Mouse (Mus musculus): ENCODE data around the gene Mfsd4b2. TPM values are rescaled to one million over a fixed set of nuclear protein-coding genes. Genes with fewer than 3 reads are reported as not detected.

Mfsd4b2 gene
- 0.12 and 0.18 TPM in 2 replicates for polyA plus RNA-seq (2015; fragmentation: Nextera tagmentation; extraction: Ambion mirVana)

- H3K36me3 ChIP-seq (ENCODE audit: control insufficient read depth, insufficient read depth, low read length), result no peaks in the 10 kb centered on the region
- peak within 1 kb of the TSS; percentile 90 for H3K4me2 ChIP-seq (ENCODE audit: low read depth, low read length)
- H3K4me1 ChIP-seq (ENCODE audit: control insufficient read depth, insufficient read depth, low read length), result no peaks in the 10 kb centered on the region
- no peak within 1 kb of the TSS for H3K27ac ChIP-seq (ENCODE audit: low read length)
- peak within 1 kb of the TSS; percentile 74 for H3K9ac ChIP-seq (ENCODE audit: low read length)
- 1% methylated on average over 39 of the region's 41 CpGs for WGBS
- H3K27me3 ChIP-seq (ENCODE audit: control insufficient read depth, insufficient read depth, low read length), result peaks cover 3% of the 10 kb centered on the region; the same call in 1 of the 2 replicates
- no peaks in the 10 kb centered on the region for H3K9me3 ChIP-seq (replicated peaks; ENCODE audit: control insufficient read depth, low read length)
- peak; percentile 69; the same call in 1 of the 2 replicates for ATAC-seq (ENCODE audit: insufficient read depth, low FRiP score)
- peak within 1 kb of the TSS; percentile 48 for H3K4me3 ChIP-seq (replicated peaks; ENCODE audit: low read length)
Measured at GRCm38 (mm10) chr10:39926616-39927139, at the start of gene Mfsd4b2. Gene Mfsd4b2 (minus strand): TSS chr10:39926923.

GRCm38 (mm10) chr10:39975771-39976170 lies 49.0 kb upstream of the Mfsd4b2 start:
- ATAC-seq (ENCODE audit: insufficient read depth, low FRiP score), result no peak
- WGBS, result 39% methylated on average over 2 of the region's 2 CpGs
- Histone ChIP-seq H3K4me2 (ENCODE audit: low read depth, low read length) (no peak overlapping the region), H3K36me3 (ENCODE audit: control insufficient read depth, insufficient read depth, low read length) (no peaks in the 10 kb centered on the region), H3K27ac (ENCODE audit: low read length) (no peak overlapping the region), H3K9me3 (replicated peaks; ENCODE audit: control insufficient read depth, low read length) (peaks cover 4% of the 10 kb centered on the region; the same call in 1 of the 2 replicates), H3K4me3 (replicated peaks; ENCODE audit: low read length) (no peak overlapping the region), H3K4me1 (ENCODE audit: control insufficient read depth, insufficient read depth, low read length) (no peaks in the 10 kb centered on the region), H3K9ac (ENCODE audit: low read length) (no peak overlapping the region), H3K27me3 (ENCODE audit: control insufficient read depth, insufficient read depth, low read length) (no peaks in the 10 kb centered on the region)

GRCm38 (mm10) chr10:39974982-39975381 lies 48.3 kb upstream of the Mfsd4b2 start:
- Histone ChIP-seq H3K4me3 (replicated peaks; ENCODE audit: low read length) (no peak overlapping the region), H3K4me1 (ENCODE audit: control insufficient read depth, insufficient read depth, low read length) (no peaks in the 10 kb centered on the region), H3K4me2 (ENCODE audit: low read depth, low read length) (no peak overlapping the region), H3K9ac (ENCODE audit: low read length) (no peak overlapping the region), H3K9me3 (replicated peaks; ENCODE audit: control insufficient read depth, low read length) (peaks cover 4% of the 10 kb centered on the region; the same call in 1 of the 2 replicates), H3K27ac (ENCODE audit: low read length) (no peak overlapping the region), H3K36me3 (ENCODE audit: control insufficient read depth, insufficient read depth, low read length) (no peaks in the 10 kb centered on the region), H3K27me3 (ENCODE audit: control insufficient read depth, insufficient read depth, low read length) (no peaks in the 10 kb centered on the region)
- ATAC-seq (ENCODE audit: insufficient read depth, low FRiP score), result no peak
- WGBS, result 59% methylated on average over 11 of the region's 11 CpGs

- H3K27me3 ChIP-seq (ENCODE audit: control insufficient read depth, insufficient read depth, low read length), result no peaks in the 10 kb centered on the region
Measured at GRCm38 (mm10) chr10:39967512-39967911, 40.8 kb upstream of the Mfsd4b2 start.

GRCm38 (mm10) chr10:39961906-39962305 lies 35.2 kb upstream of the Mfsd4b2 start:
- Histone ChIP-seq H3K4me2 (ENCODE audit: low read depth, low read length) (no peak overlapping the region), H3K4me3 (replicated peaks; ENCODE audit: low read length) (no peak overlapping the region), H3K27ac (ENCODE audit: low read length) (no peak overlapping the region), H3K9me3 (replicated peaks; ENCODE audit: control insufficient read depth, low read length) (no peaks in the 10 kb centered on the region), H3K36me3 (ENCODE audit: control insufficient read depth, insufficient read depth, low read length) (no peaks in the 10 kb centered on the region), H3K9ac (ENCODE audit: low read length) (no peak overlapping the region), H3K4me1 (ENCODE audit: control insufficient read depth, insufficient read depth, low read length) (no peaks in the 10 kb centered on the region), H3K27me3 (ENCODE audit: control insufficient read depth, insufficient read depth, low read length) (no peaks in the 10 kb centered on the region)
- 39% methylated on average over 1 of the region's 1 CpGs for WGBS
- ATAC-seq (ENCODE audit: insufficient read depth, low FRiP score), result no peak

More at GRCm38 (mm10) chr10:39967512-39967911, 40.8 kb upstream of the Mfsd4b2 start:
- H3K4me1 ChIP-seq (ENCODE audit: control insufficient read depth, insufficient read depth, low read length), result no peaks in the 10 kb centered on the region
- H3K9ac ChIP-seq (ENCODE audit: low read length), result no peak overlapping the region
- 85% methylated on average over 3 of the region's 3 CpGs for WGBS
- no peak overlapping the region for H3K4me3 ChIP-seq (replicated peaks; ENCODE audit: low read length)
- H3K36me3 ChIP-seq (ENCODE audit: control insufficient read depth, insufficient read depth, low read length), result no peaks in the 10 kb centered on the region
- H3K27ac ChIP-seq (ENCODE audit: low read length), result no peak overlapping the region
- no peak for ATAC-seq (ENCODE audit: insufficient read depth, low FRiP score)
- peaks cover 3% of the 10 kb centered on the region; the same call in 1 of the 2 replicates for H3K9me3 ChIP-seq (replicated peaks; ENCODE audit: control insufficient read depth, low read length)
- H3K4me2 ChIP-seq (ENCODE audit: low read depth, low read length), result no peak overlapping the region

- H3K27me3 ChIP-seq (ENCODE audit: control insufficient read depth, insufficient read depth, low read length), result no peaks in the 10 kb centered on the region
- no peak overlapping the region for H3K27ac ChIP-seq (ENCODE audit: low read length)
- no peaks in the 10 kb centered on the region for H3K36me3 ChIP-seq (ENCODE audit: control insufficient read depth, insufficient read depth, low read length)
- H3K4me3 ChIP-seq (replicated peaks; ENCODE audit: low read length), result peak overlapping the region; percentile 68; the same call in 1 of the 2 replicates
- 40% methylated on average over 11 of the region's 11 CpGs for WGBS
- peak overlapping the region; percentile 96 for H3K4me2 ChIP-seq (ENCODE audit: low read depth, low read length)
- no peaks in the 10 kb centered on the region for H3K9me3 ChIP-seq (replicated peaks; ENCODE audit: control insufficient read depth, low read length)
- no peak overlapping the region for H3K9ac ChIP-seq (ENCODE audit: low read length)
- ATAC-seq (ENCODE audit: insufficient read depth, low FRiP score), result peak; percentile 31
- no peaks in the 10 kb centered on the region for H3K4me1 ChIP-seq (ENCODE audit: control insufficient read depth, insufficient read depth, low read length)
Measured at GRCm38 (mm10) chr10:39960441-39960822, 33.7 kb upstream of the Mfsd4b2 start.

GRCm38 (mm10) chr10:39959761-39960440 lies 33.2 kb upstream of the Mfsd4b2 start, which contains the start of gene Mfsd4b3:
Gene Mfsd4b3 (minus strand): TSS chr10:39960153.
- peak within 1 kb of the TSS; percentile 68 for H3K4me3 ChIP-seq (replicated peaks; ENCODE audit: low read length)
- H3K9ac ChIP-seq (ENCODE audit: low read length), result peak within 1 kb of the TSS; percentile 79
- H3K4me1 ChIP-seq (ENCODE audit: control insufficient read depth, insufficient read depth, low read length), result no peaks in the 10 kb centered on the region
- H3K36me3 ChIP-seq (ENCODE audit: control insufficient read depth, insufficient read depth, low read length), result no peaks in the 10 kb centered on the region
- peak; percentile 98 for ATAC-seq (ENCODE audit: insufficient read depth, low FRiP score)
- H3K27ac ChIP-seq (ENCODE audit: low read length), result peak within 1 kb of the TSS; percentile 79
- H3K4me2 ChIP-seq (ENCODE audit: low read depth, low read length), result peak within 1 kb of the TSS; percentile 96
- H3K27me3 ChIP-seq (ENCODE audit: control insufficient read depth, insufficient read depth, low read length), result no peaks in the 10 kb centered on the region
- no peaks in the 10 kb centered on the region for H3K9me3 ChIP-seq (replicated peaks; ENCODE audit: control insufficient read depth, low read length)
- WGBS, result under 1% methylated on average over 38 of the region's 38 CpGs

GRCm38 (mm10) chr10:39958266-39958665 lies 31.5 kb upstream of the Mfsd4b2 start:
- Histone ChIP-seq H3K9me3 (replicated peaks; ENCODE audit: control insufficient read depth, low read length) (no peaks in the 10 kb centered on the region), H3K4me3 (replicated peaks; ENCODE audit: low read length) (no peak overlapping the region), H3K27ac (ENCODE audit: low read length) (no peak overlapping the region), H3K4me1 (ENCODE audit: control insufficient read depth, insufficient read depth, low read length) (no peaks in the 10 kb centered on the region), H3K27me3 (ENCODE audit: control insufficient read depth, insufficient read depth, low read length) (no peaks in the 10 kb centered on the region), H3K4me2 (ENCODE audit: low read depth, low read length) (no peak overlapping the region), H3K36me3 (ENCODE audit: control insufficient read depth, insufficient read depth, low read length) (no peaks in the 10 kb centered on the region), H3K9ac (ENCODE audit: low read length) (no peak overlapping the region)
- no peak for ATAC-seq (ENCODE audit: insufficient read depth, low FRiP score)
- WGBS, result 65% methylated on average over 4 of the region's 4 CpGs

GRCm38 (mm10) chr10:39956340-39956878 lies 29.7 kb upstream of the Mfsd4b2 start:
- no peaks in the 10 kb centered on the region for H3K27me3 ChIP-seq (ENCODE audit: control insufficient read depth, insufficient read depth, low read length)
- H3K27ac ChIP-seq (ENCODE audit: low read length), result no peak overlapping the region
- no peak overlapping the region for H3K4me3 ChIP-seq (replicated peaks; ENCODE audit: low read length)
- no peaks in the 10 kb centered on the region for H3K36me3 ChIP-seq (ENCODE audit: control insufficient read depth, insufficient read depth, low read length)
- no peaks in the 10 kb centered on the region for H3K9me3 ChIP-seq (replicated peaks; ENCODE audit: control insufficient read depth, low read length)
- H3K4me2 ChIP-seq (ENCODE audit: low read depth, low read length), result no peak overlapping the region
- 71% methylated on average over 2 of the region's 2 CpGs for WGBS
- H3K9ac ChIP-seq (ENCODE audit: low read length), result no peak overlapping the region
- H3K4me1 ChIP-seq (ENCODE audit: control insufficient read depth, insufficient read depth, low read length), result no peaks in the 10 kb centered on the region
- no peak for ATAC-seq (ENCODE audit: insufficient read depth, low FRiP score)
